Mouse (Mus musculus) myocyte (in vitro differentiated cells): ENCODE data around the gene B230219D22Rik. TPM values are rescaled to one million over a fixed set of nuclear protein-coding genes. Genes with fewer than 3 reads are reported as not detected.

Source experiments
- H3K27me3 ChIP-seq: one replicate; pipeline ENCODE4 v1.6.1; 2011; ENCODE audit not compliant: control insufficient read depth, insufficient read depth, insufficient read length
- H3K36me3 ChIP-seq: one replicate; pipeline ENCODE4 v1.6.1; 2011; ENCODE audit not compliant: control insufficient read depth, insufficient read depth
- H3K4me2 ChIP-seq: one replicate; pipeline ENCODE4 v1.6.1; 2011; ENCODE audit warnings: low read depth, control low read depth
- H3K4me3 ChIP-seq: one replicate; pipeline ENCODE4 v1.5.1; 2011; ENCODE audit warnings: mild to moderate bottlenecking, control low read depth, moderate library complexity
- H3K79me2 ChIP-seq: one replicate; pipeline ENCODE4 v1.6.1; 2011; ENCODE audit not compliant: control insufficient read depth, insufficient read depth
- H3ac ChIP-seq: one replicate; pipeline ENCODE4 v1.6.1; 2011; ENCODE audit not compliant: control insufficient read depth, insufficient read length
- CEBPB ChIP-seq: IDR thresholded peaks from 2 replicates; pipeline ENCODE4 v1.6.1; 2011; ENCODE audit warnings: mild to moderate bottlenecking, moderate library complexity; ENCODE audit not compliant: poor library complexity, insufficient read depth, severe bottlenecking
- E2F4 ChIP-seq: IDR thresholded peaks from one replicate; pipeline ENCODE4 v1.6.1; 2011; ENCODE audit warnings: mild to moderate bottlenecking, control low read depth, moderate library complexity; ENCODE audit not compliant: insufficient read depth
- MAX ChIP-seq: IDR thresholded peaks from one replicate; pipeline ENCODE4 v1.6.1; 2011; ENCODE audit warnings: low read depth, mild to moderate bottlenecking, control low read depth
- MYOD1 ChIP-seq, 3 experiments: IDR thresholded peaks; one replicate each; pipeline ENCODE4 v1.6.1; 2011; ENCODE audit warnings: control low read depth in 2 of 3, low read depth in 2 of 3, mild to moderate bottlenecking in 2 of 3, moderate library complexity in 1 of 3; ENCODE audit not compliant: insufficient read length in 2 of 3, control insufficient read depth in 1 of 3
- MYOG ChIP-seq, 3 experiments: IDR thresholded peaks; one replicate each; pipeline ENCODE4 v1.6.1; 2011; ENCODE audit warnings: control low read depth in 2 of 3, low read depth in 2 of 3, mild to moderate bottlenecking in 2 of 3; ENCODE audit not compliant: insufficient read length in 2 of 3, control insufficient read depth in 1 of 3, insufficient read depth in 1 of 3
- POLR2A ChIP-seq: IDR thresholded peaks from one replicate; pipeline ENCODE4 v1.6.1; 2011; ENCODE audit warnings: low read depth, mild to moderate bottlenecking, control low read depth, moderate library complexity; ENCODE audit not compliant: insufficient read length
- POLR2AphosphoS2 ChIP-seq: IDR thresholded peaks from one replicate; pipeline ENCODE4 v1.6.1; 2011; ENCODE audit warnings: low read depth, control low read depth; ENCODE audit not compliant: insufficient read length
- REST ChIP-seq: IDR thresholded peaks from one replicate; pipeline ENCODE4 v1.6.1; 2011; ENCODE audit warnings: mild to moderate bottlenecking, control low read depth, moderate library complexity; ENCODE audit not compliant: insufficient read depth, insufficient read length
- SRF ChIP-seq: IDR thresholded peaks from one replicate; pipeline ENCODE4 v1.6.1; 2011; ENCODE audit warnings: low read depth; ENCODE audit not compliant: control insufficient read depth, insufficient read length
- TCF12 ChIP-seq: IDR thresholded peaks from one replicate; pipeline ENCODE4 v1.6.1; 2011; ENCODE audit warnings: mild to moderate bottlenecking, control low read depth; ENCODE audit not compliant: poor library complexity, insufficient read depth, severe bottlenecking
- TCF3 ChIP-seq: IDR thresholded peaks from one replicate; pipeline ENCODE4 v1.6.1; 2011; ENCODE audit warnings: low read depth, control low read depth; ENCODE audit not compliant: insufficient read length
- USF1 ChIP-seq: IDR thresholded peaks from one replicate; pipeline ENCODE4 v1.6.1; 2011; ENCODE audit warnings: low read depth, mild to moderate bottlenecking, control low read depth, moderate library complexity
- polyA plus RNA-seq: library from polyadenylated mRNA; unstranded; fragments of >200 nt; fragmentation: generic; extraction: Trizol; gene quantifications from one replicate; pipeline ENCODE4 v1.2.1, GENCODE M21; 2012; ENCODE audit warnings: missing spikeins

The B230219D22Rik gene
- polyA plus RNA-seq, 1 experiment: 18.2 TPM

GRCm38 (mm10) chr13:55712846-55713245 lies 19.9 kb downstream of the B230219D22Rik start:
- no peak overlapping the region for H3K4me3 ChIP-seq
- H3K79me2 ChIP-seq: peaks cover 12% of the 10 kb centered on the region
- no peaks in the 10 kb centered on the region for H3K27me3 ChIP-seq
- TF ChIP-seq TCF3 (no peak), E2F4 (no peak), POLR2A (no peak), MAX (no peak), REST (no peak), POLR2AphosphoS2 (no peak), MYOD1 (IDR thresholded peaks at IDR 0.05; ENCODE audit: control insufficient read depth in 1 of 3, insufficient read length in 2 of 3, low read depth in 2 of 3) (no peak)
- no peaks in the 10 kb centered on the region for H3K36me3 ChIP-seq
- H3K4me2 ChIP-seq: no peak overlapping the region
- H3ac ChIP-seq: no peak overlapping the region

- TF ChIP-seq REST (no peak), MYOG (IDR thresholded peaks at IDR 0.05; ENCODE audit: control insufficient read depth in 1 of 3, insufficient read depth in 1 of 3, insufficient read length in 2 of 3, low read depth in 2 of 3) (no peak), TCF3 (no peak), TCF12 (no peak), CEBPB (no peak), USF1 (no peak), E2F4 (no peak), POLR2A (peak; percentile 85), SRF (no peak), POLR2AphosphoS2 (peak; percentile 20), MYOD1 (IDR thresholded peaks at IDR 0.05; ENCODE audit: control insufficient read depth in 1 of 3, insufficient read length in 2 of 3, low read depth in 2 of 3) (no peak)
- peaks cover 12% of the 10 kb centered on the region for H3K79me2 ChIP-seq
- H3K4me3 ChIP-seq: peak within 1 kb of the TSS; percentile 57
- no peaks in the 10 kb centered on the region for H3K36me3 ChIP-seq
- H3K4me2 ChIP-seq: peak within 1 kb of the TSS; percentile 77
- no peaks in the 10 kb centered on the region for H3K27me3 ChIP-seq
- H3ac ChIP-seq: peak within 1 kb of the TSS; percentile 83
Measured at GRCm38 (mm10) chr13:55714501-55715166, 21.7 kb downstream of the B230219D22Rik start, which contains the start of gene Txndc15. Gene Txndc15, plus strand, starts transcription at chr13:55714650.

- no peaks in the 10 kb centered on the region for H3K27me3 ChIP-seq
- peak overlapping the region; percentile 57 for H3K4me3 ChIP-seq
- peak overlapping the region; percentile 83 for H3ac ChIP-seq
- H3K79me2 ChIP-seq: peaks cover 12% of the 10 kb centered on the region
- no peaks in the 10 kb centered on the region for H3K36me3 ChIP-seq
- no peak for TF ChIP-seq POLR2AphosphoS2
- TF ChIP-seq SRF: no peak
- no peak for TF ChIP-seq TCF3
- no peak for TF ChIP-seq MYOG (IDR thresholded peaks at IDR 0.05; ENCODE audit: control insufficient read depth in 1 of 3, insufficient read depth in 1 of 3, insufficient read length in 2 of 3, low read depth in 2 of 3)
- TF ChIP-seq MAX: no peak
- TF ChIP-seq REST: no peak
- TF ChIP-seq CEBPB: no peak
- no peak for TF ChIP-seq MYOD1 (IDR thresholded peaks at IDR 0.05; ENCODE audit: control insufficient read depth in 1 of 3, insufficient read length in 2 of 3, low read depth in 2 of 3)
- no peak for TF ChIP-seq TCF12
- TF ChIP-seq USF1: no peak
- no peak for TF ChIP-seq E2F4
- TF ChIP-seq POLR2A: no peak
- H3K4me2 ChIP-seq: peak overlapping the region; percentile 77
Measured at GRCm38 (mm10) chr13:55715167-55715512, 22.2 kb downstream of the B230219D22Rik start.

- H3K27me3 ChIP-seq: no peaks in the 10 kb centered on the region
- peak overlapping the region; percentile 57 for H3K4me3 ChIP-seq
- no peaks in the 10 kb centered on the region for H3K36me3 ChIP-seq
- TF ChIP-seq MYOG (IDR thresholded peaks at IDR 0.05; ENCODE audit: control insufficient read depth in 1 of 3, insufficient read depth in 1 of 3, insufficient read length in 2 of 3, low read depth in 2 of 3): no peak
- TF ChIP-seq POLR2A: no peak
- TF ChIP-seq E2F4: no peak
- TF ChIP-seq REST: no peak
- no peak for TF ChIP-seq TCF3
- no peak for TF ChIP-seq POLR2AphosphoS2
- TF ChIP-seq TCF12: no peak
- TF ChIP-seq MAX: no peak
- TF ChIP-seq SRF: no peak
- TF ChIP-seq CEBPB: no peak
- TF ChIP-seq USF1: no peak
- no peak for TF ChIP-seq MYOD1 (IDR thresholded peaks at IDR 0.05; ENCODE audit: control insufficient read depth in 1 of 3, insufficient read length in 2 of 3, low read depth in 2 of 3)
- no peak overlapping the region for H3ac ChIP-seq
- H3K79me2 ChIP-seq: peaks cover 12% of the 10 kb centered on the region
- peak overlapping the region; percentile 77 for H3K4me2 ChIP-seq
Measured at GRCm38 (mm10) chr13:55715908-55716510, 23.1 kb downstream of the B230219D22Rik start.
